ENCODE assay signal across 20 mouse cellular contexts in the genomic region with DNA sequence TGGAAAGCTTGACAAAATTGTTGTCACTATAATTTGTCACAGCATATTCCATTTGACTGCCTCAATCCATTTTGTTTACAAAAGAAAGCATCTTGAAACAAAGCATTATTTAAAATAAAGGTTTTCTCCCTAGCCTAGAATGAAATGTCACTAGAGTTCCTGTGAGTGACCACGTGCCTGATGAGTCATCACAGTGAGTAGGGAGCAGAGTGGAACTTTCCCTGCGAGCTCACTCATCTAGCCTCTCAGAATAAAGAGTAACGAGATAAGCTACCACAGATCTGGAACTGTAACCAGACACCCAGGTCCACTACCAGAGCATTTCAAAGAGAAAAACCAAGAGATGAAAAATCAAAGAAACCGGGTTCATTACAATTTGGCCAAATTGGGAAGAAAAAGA.
DNase-seq lines count a peak whose midpoint lies in the region; ATAC-seq and TF ChIP-seq lines count a peak whose summit lies in the region.
"Had no signal": no experiment of that assay in that cellular context is flagged by ENCODE, and none has a peak within 500 bp of the region (broad histone marks: within the 10 kb centered on the region; RNA-seq: fewer than 3 reads in every experiment).

No protein-coding gene starts in this region.

- TF ChIP-seq CTCF in lung, postnatal 0 days (IDR thresholded peaks at IDR 0.05), result no peak

- H3K9me3 ChIP-seq in lung, postnatal 0 days (ENCODE audit: low read length), result no peaks in the 10 kb centered on the region
- no peaks in the 10 kb centered on the region for H3K9me3 ChIP-seq in midbrain, embryonic 10.5 days (replicated peaks)
- H3K9me3 ChIP-seq: embryonic facial prominence, embryonic 10.5 days; forebrain, embryonic 15.5 days; hindbrain, embryonic 13.5 days; midbrain, embryonic 13.5 days had no signal

- 13% methylated on average over 4 of the region's 4 CpGs for WGBS in lung, postnatal 0 days
- WGBS in midbrain, embryonic 10.5 days, result 70% methylated on average over 4 of the region's 4 CpGs

- no peaks in the 10 kb centered on the region for H3K4me1 ChIP-seq in lung, postnatal 0 days (ENCODE audit: insufficient read depth, low read depth, low read length)
- H3K4me1 ChIP-seq in midbrain, embryonic 10.5 days, result no peaks in the 10 kb centered on the region
- H3K4me1 ChIP-seq: embryonic facial prominence, embryonic 10.5 days; forebrain, embryonic 15.5 days; hindbrain, embryonic 13.5 days; midbrain, embryonic 13.5 days had no signal

- no peak overlapping the region for H3K27ac ChIP-seq in lung, postnatal 0 days (ENCODE audit: low read length)
- H3K27ac ChIP-seq in midbrain, embryonic 10.5 days (replicated peaks), result no peak overlapping the region
- H3K27ac ChIP-seq: embryonic facial prominence, embryonic 10.5 days; forebrain, embryonic 15.5 days; hindbrain, embryonic 13.5 days; macrophage; midbrain, embryonic 13.5 days had no signal

- no peak overlapping the region for H3K9ac ChIP-seq in lung, postnatal 0 days (replicated peaks; ENCODE audit: low read depth)
- H3K9ac ChIP-seq: forebrain, embryonic 15.5 days; hindbrain, embryonic 13.5 days; midbrain, embryonic 13.5 days had no signal

- DNase-seq in urinary bladder, postnatal 14 days (ENCODE audit: low spot score), result peak; percentile 3
- DNase-seq in urinary bladder, postnatal 10 days (ENCODE audit: low spot score), result no peak
- DNase-seq in adrenal gland, postnatal 14 days, result peak; percentile 27
- DNase-seq in lung, postnatal 0 days (ENCODE audit: low spot score), result peak; percentile 76
- no peak for DNase-seq in thymus, postnatal 4 days
- DNase-seq in layer of hippocampus, postnatal 10 days (ENCODE audit: low spot score in 2 of 2), result no peak
- DNase-seq in midbrain, embryonic 10.5 days (ENCODE audit: low spot score), result no peak
- DNase-seq: cerebellum, postnatal 14 days; gastrocnemius, postnatal 25 days; kidney, adult 18-20 months; kidney, postnatal 14 days; liver; right cerebral cortex, postnatal 14 days had no signal

- no peaks in the 10 kb centered on the region for H3K27me3 ChIP-seq in lung, postnatal 0 days (replicated peaks; ENCODE audit: insufficient read depth, low read length)
- H3K27me3 ChIP-seq in midbrain, embryonic 10.5 days (ENCODE audit: low read depth, poor library complexity, severe bottlenecking), result no peaks in the 10 kb centered on the region
- H3K27me3 ChIP-seq: forebrain, embryonic 15.5 days; hindbrain, embryonic 13.5 days; midbrain, embryonic 13.5 days had no signal

- ATAC-seq in lung, postnatal 0 days, result peak; percentile 97
- ATAC-seq: activated CD4-positive, CD25-positive, alpha-beta regulatory T cell, adult 4 months; forebrain, embryonic 15.5 days; midbrain, embryonic 13.5 days had no signal

- no peak overlapping the region for H3K4me3 ChIP-seq in lung, postnatal 0 days (ENCODE audit: low read depth, low read length)
- H3K4me3 ChIP-seq in midbrain, embryonic 10.5 days, result no peak overlapping the region
- H3K4me3 ChIP-seq: embryonic facial prominence, embryonic 10.5 days; erythroblast, embryonic 14.5 days; forebrain, embryonic 15.5 days; hindbrain, embryonic 13.5 days; midbrain, embryonic 13.5 days had no signal

- H3K4me2 ChIP-seq in lung, postnatal 0 days (replicated peaks; ENCODE audit: low read depth, low read length), result no peak overlapping the region
- H3K4me2 ChIP-seq: forebrain, embryonic 15.5 days; hindbrain, embryonic 13.5 days; midbrain, embryonic 13.5 days had no signal

- no peaks in the 10 kb centered on the region for H3K36me3 ChIP-seq in lung, postnatal 0 days (ENCODE audit: insufficient read depth, low read length)
- H3K36me3 ChIP-seq in midbrain, embryonic 10.5 days, result no peaks in the 10 kb centered on the region
- H3K36me3 ChIP-seq: embryonic facial prominence, embryonic 10.5 days; forebrain, embryonic 15.5 days; hindbrain, embryonic 13.5 days; midbrain, embryonic 13.5 days had no signal

- TF ChIP-seq EP300 in lung, postnatal 0 days (IDR thresholded peaks at IDR 0.05), result peak; percentile 75

Comparison
In these comparisons a context has a peak if more than half of its experiments do, and no peak if none do; other contexts are left out.
1. DNase-seq: peak in urinary bladder, postnatal 14 days (single experiment), adrenal gland, postnatal 14 days (single experiment) and lung, postnatal 0 days (single experiment); none in urinary bladder, postnatal 10 days (single experiment), thymus, postnatal 4 days (single experiment), layer of hippocampus, postnatal 10 days (0 of 2) and midbrain, embryonic 10.5 days (single experiment).